Mouse (Mus musculus): ENCODE results near the gene Sult2b1.

The Sult2b1 gene

GRCm38 (mm10) chr7:45692364-45692763 lies 92.1 kb downstream of the Sult2b1 start:
- DNase-seq, result no peak

- no peak for DNase-seq
Observed at GRCm38 (mm10) chr7:45689800-45690199, 94.7 kb downstream of the Sult2b1 start.

DNA sequence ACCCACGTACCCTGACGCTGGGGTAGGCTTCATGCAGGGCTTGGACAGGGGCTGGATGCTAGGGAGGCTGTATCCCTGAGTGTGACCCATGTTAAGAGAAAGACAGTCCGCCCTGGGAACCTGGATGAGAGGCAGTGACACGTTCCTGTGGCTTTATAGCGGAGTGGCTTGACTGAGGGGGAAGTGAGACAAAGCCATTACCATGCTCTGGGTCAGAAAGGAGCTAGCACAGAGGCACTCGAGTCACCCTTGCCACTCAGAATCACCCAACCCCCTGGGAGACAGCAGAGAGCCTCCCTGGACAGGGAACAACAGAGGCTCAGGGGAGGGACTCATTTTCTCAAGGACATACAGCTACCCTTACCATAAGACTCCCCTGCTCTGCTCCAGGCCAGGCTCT lies 95.4 kb downstream of the Sult2b1 start:
- DNase-seq, result no peak

- no peak for DNase-seq
Observed at GRCm38 (mm10) chr7:45686841-45687240, 97.6 kb downstream of the Sult2b1 start.

DNA sequence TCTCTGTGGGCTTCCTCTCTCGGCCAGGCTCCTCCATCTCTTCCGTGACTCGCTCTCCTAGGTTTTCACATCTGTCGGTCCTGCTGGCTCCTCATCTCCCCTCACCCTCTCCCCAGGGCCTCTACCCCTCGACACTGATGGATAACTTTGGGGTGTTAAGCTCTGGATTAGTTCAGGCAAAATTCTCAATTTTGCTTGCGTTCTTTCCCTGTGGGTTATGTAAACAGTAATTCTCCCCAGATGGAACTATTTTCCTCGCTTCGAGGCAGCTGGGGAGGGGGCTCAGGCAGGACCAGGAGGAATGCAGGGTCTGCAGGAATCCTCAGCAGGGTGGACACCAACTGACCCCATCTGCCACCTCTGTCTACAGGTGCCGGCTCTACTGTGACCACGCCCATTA lies 98.7 kb downstream of the Sult2b1 start:
- no peak for DNase-seq

GRCm38 (mm10) chr7:45683396-45684050 lies 100.9 kb downstream of the Sult2b1 start, which contains the start of gene Ntn5:
Ntn5 (plus strand) TSS chr7:45684022.
- no peak for DNase-seq

GRCm38 (mm10) chr7:45682144-45683126 lies 102.0 kb downstream of the Sult2b1 start:
- peak; percentile 94 for DNase-seq

GRCm38 (mm10) chr7:45681046-45681736 lies 103.3 kb downstream of the Sult2b1 start:
- DNase-seq, result no peak
